Mouse (Mus musculus): ENCODE data around the gene Olfr148.

The Olfr148 gene

DNA sequence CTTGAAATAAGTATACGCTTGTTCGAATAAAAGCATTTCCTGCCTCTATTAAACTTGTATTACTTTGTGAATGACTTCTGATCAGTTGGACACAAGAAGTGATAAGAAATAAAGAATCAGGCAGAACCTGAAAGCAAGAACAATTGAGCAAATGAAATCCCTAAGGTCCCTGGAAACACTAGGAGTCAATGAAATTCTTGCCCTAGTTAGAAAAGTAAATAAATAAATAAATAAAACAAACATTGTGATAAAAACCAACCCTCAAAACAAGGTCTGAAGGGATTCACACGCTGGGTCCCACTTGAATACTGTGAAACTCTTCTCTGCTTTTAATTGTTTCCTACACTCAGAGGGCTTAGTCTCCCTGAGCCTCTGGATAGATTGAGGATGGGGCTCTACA lies at the start of gene Olfr148:
Gene Olfr148, plus strand, starts transcription at position 301 of the 400 bp plus-strand sequence.
- no peak for DNase-seq

GRCm38 (mm10) chr9:39575469-39575868 lies 35.0 kb upstream of the Olfr148 start, which contains the start of gene Olfr959:
Olfr959 (minus strand) TSS chr9:39575569.
- DNase-seq = no peak

GRCm38 (mm10) chr9:39577050-39577449 lies 33.4 kb upstream of the Olfr148 start:
- DNase-seq = no peak

DNA sequence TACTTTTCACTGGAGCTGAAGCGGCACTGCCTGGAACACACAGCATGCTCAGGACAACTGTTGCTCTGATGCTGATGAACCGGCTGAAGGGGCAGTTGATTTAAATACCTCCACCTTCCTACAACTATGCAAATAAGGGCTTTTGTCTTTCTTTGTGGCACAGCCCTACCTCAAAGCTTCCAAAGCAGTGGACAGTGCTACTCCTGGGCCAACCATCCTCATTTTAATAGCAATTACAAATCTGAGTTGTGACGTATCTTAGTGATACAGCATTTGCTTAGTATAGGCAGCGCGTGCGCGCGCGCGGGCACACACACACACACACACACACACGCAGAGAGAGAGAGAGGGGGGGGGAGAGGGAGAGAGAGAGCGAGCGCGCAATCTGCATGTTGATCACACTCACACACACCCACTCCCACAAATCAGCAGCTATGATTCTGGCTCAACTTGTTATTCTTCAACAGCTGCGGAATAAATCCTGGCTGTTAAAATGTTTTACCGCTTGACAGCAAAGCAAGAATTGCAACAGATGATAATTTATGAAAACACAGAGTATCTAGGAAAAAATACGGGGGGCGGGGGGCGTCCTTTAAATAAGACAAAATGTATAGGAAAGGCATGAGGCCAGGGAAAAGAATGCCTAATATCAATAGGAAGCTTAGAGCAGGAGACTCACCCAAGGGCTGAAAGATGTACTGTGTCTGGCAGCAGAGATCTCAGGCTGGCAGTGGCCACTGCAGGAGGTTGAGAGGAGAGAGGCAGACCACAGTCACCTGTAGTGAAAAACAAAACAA lies 7.7 kb upstream of the Olfr148 start:
- DNase-seq = no peak

- DNase-seq = no peak
These were observed 7.1 kb upstream of the Olfr148 start for GRCm38 (mm10) chr9:39603333-39603845.

DNA sequence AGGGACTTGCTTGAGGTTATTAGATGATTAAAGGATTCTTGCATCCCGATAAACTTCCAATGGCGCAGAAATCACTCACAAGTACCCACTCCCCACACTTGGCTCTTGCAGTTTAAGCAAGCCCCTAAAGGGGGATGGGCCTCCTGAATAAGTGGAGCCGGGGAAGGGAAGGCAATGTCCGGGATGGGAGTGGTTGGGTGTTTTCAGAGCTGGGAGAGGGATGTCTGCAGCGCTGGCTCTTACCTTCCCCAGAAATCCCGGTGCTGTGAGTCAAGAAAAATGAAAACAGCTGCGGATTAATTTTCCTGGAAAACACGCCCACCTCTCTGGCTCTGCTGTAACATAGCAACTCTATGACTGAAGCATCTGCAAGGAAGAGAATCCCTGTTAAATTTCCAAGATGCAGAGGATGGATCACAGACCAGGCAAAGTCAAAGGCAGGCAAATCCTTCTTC lies 6.4 kb upstream of the Olfr148 start, which contains the start of gene AW551984:
Gene AW551984, minus strand, starts transcription at position 405 of the 455 bp plus-strand sequence.
- DNase-seq = no peak

GRCm38 (mm10) chr9:39608497-39608896 lies 2.0 kb upstream of the Olfr148 start:
- DNase-seq = no peak

DNA sequence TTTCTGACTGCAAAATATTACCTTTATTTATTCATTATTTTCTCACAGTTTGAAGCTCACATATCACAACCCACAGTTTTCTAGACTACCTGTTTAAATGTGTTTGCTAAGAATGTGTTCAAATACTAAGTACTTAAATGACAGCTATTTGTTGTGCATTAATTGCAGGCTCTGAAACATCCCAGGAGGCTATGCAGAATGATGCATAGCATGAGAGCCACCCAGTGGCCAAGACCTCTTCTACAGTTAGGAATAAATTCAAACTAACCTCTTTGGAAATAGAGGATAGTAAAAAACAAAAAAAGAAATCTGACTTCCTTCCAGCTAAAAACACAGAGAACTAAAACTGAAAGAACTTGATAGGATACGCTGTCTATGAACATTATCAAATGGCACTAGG lies 1.5 kb downstream of the Olfr148 start:
- DNase-seq = no peak

DNA sequence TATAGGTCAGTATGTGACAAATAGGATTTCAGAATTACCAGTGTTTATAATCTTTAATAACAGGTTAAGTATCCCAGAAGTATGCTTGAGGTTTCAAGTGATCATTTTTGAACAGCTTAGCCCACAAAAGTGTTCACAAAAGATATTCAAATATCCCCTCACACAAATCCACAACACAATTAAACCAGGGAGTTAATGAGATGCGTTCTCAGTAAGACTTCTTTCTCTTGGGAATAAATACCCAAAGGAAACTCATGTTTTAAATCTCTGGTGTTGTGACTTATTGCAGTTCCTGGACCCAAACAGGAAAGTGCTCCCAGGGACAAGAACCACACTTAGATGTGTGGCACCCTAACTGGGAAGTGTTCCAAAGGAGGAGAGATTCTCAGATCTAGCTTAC lies 10.6 kb downstream of the Olfr148 start, which contains the start of gene Olfr960:
Gene Olfr960, plus strand, starts transcription at position 301 of the 400 bp plus-strand sequence.
- DNase-seq = no peak

DNA sequence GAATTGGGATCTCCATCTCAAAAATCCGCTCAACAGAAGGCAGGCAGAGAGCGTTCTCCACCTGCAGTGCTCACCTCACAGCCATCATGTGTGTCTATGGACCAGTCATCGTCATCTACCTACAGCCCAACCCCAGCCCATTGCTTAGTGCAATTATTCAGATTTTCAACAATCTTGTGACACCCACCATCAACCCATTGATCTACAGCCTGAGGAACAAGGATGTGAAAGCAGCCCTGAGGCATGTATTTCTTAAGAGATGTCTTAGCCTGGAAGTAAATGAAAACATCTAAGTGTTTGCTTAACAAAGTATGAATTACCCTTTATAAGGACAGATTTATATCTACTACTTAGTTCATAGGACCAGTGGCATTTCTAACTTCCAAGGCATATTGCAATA lies 13.3 kb downstream of the Olfr148 start:
- no peak for DNase-seq

DNA sequence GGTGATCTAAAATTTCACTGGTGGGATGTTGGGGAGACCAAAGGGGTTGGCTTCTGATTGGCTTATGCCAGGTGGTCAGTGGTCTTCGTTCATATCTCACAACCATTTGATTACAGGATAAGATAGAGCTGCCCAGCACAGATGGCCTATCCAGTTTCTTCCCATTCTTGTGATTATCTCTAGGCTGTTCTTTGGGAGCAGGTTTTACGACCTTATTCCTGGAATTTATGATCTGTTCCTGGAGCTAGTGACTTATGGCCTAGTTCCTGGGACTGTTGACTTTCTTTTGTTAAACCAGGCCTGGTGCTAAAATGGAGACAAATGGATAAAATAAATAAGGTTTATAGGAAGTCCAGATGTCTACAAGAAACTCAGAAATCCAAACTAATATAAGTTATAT lies 14.3 kb downstream of the Olfr148 start:
- DNase-seq = no peak

- DNase-seq = no peak
These were observed 18.6 kb downstream of the Olfr148 start for GRCm38 (mm10) chr9:39629069-39629468.

- DNase-seq = no peak
These were observed 23.6 kb downstream of the Olfr148 start for GRCm38 (mm10) chr9:39633913-39634594.

DNA sequence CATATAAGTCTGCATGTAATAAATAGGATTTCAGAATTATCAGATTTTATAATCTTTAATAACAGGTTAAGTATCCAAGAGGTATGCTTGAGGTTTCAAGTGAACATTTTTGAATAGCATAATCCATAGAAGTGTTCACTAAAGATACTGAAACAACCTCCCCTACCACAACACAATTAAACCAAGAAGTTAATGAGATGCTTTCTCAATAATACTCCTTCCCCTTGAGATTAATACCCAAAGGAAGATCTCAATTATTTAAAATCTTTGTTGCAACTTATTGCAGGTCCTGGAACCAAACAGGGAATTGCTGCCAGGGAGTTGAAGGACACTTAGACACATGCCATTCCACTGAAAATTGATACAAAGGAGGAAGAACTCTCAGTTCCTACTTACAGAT lies 34.3 kb downstream of the Olfr148 start, which contains the start of gene Olfr961:
Gene Olfr961, plus strand, starts transcription at position 301 of the 400 bp plus-strand sequence.
- DNase-seq = no peak

DNA sequence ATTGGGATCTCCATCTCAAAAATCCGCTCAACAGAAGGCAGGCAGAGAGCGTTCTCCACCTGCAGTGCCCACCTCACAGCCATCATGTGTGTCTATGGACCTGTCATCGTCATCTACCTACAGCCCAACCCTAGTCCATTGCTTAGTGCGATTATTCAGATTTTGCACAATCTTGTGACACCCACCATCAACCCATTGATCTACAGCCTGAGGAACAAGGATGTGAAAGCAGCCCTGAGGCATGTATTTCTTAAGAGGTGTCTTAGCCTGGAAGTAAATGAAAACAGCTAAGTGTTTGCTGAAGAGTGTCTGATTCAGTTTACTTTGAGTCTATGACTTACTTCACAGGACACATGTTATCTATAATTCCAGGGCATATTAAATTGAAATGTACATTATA lies 36.9 kb downstream of the Olfr148 start:
- DNase-seq = no peak

DNA sequence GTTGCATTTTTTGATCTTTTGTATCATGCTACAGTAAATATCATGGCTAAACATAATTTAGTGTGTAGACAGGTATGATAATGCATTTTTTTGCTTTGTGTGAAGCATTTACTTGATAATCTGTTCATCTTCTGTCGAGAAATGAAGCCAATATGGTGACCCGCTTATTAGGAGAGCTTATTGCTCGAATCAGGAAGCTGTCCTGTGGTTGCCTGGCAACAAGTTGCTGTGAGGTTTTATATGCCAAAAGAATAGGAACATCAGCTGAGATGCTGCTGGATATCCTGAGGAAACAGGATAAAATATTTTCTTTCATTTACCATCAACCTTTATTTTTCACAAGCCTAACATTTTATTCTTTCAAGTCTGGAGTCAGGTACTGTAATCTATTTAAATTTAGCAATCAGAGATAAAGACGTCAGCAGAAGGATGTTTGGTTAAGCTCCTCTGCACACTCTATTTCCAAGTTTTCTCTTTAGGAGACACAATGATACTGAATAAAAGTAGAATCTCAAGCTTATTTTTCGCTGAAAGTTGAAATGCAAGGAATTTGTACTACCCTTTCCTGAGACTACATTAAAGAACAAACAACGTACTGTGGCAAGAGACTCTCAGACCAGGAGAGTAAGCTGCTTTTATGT lies 44.4 kb downstream of the Olfr148 start:
- no peak for DNase-seq

All from kidney, adult 11 months (tissue).